Mouse (Mus musculus) kidney, adult 2 months (tissue): ENCODE results near the gene Frmd6.

Source experiments
- CTCF ChIP-seq: fragments of 200-500 bp; conservative IDR thresholded peaks from 2 replicates; pipeline ENCODE4 v1.5.1; 2011; ENCODE audit warnings: low read depth, mild to moderate bottlenecking, control low read depth, low read length, moderate library complexity, mixed read lengths; ENCODE audit not compliant: insufficient read depth, insufficient read length
- POLR2A ChIP-seq: fragments of 200-500 bp; IDR thresholded peaks from one replicate; pipeline ENCODE4 v1.6.1; 2011; ENCODE audit warnings: low read depth, low read length, control low read depth

GRCm38 (mm10) chr12:70863281-70863680 is 38.0 kb downstream of the Frmd6 start:
- no peak for TF ChIP-seq CTCF
- TF ChIP-seq POLR2A, result no peak
